Mouse (Mus musculus) liver, adult 2 months (tissue): Measurements from ENCODE around the gene Adgrv1.

Experiments used
- CTCF ChIP-seq: fragments of 200-500 bp; IDR thresholded peaks from 2 replicates; pipeline ENCODE4 v1.5.1; 2011; ENCODE audit warnings: low read depth, low read length, control low read depth
- POLR2A ChIP-seq: fragments of 200-500 bp; IDR thresholded peaks from 2 replicates; pipeline ENCODE4 v1.6.1; 2011; ENCODE audit warnings: low read length, control low read depth; ENCODE audit not compliant: insufficient read depth; ENCODE audit errors: extremely low read depth

- TF ChIP-seq POLR2A (no peak), CTCF (no peak)
These were observed 54.3 kb downstream of the Adgrv1 start for GRCm38 (mm10) chr13:81578692-81579091.
